In genomic region chr17:24839842-24840241, GRCm38 (mm10) we compare ENCODE assay signal across 7 mouse cellular contexts. TPM values are rescaled to one million over a fixed set of nuclear protein-coding genes. Genes with fewer than 3 reads are reported as not detected.
A peak's percentile ranks its signal among the peaks of the same experiment; 100 is the strongest.
DNase-seq lines count a peak whose midpoint lies in the region; ATAC-seq and TF ChIP-seq lines count a peak whose summit lies in the region.

Hagh (plus strand) TSS chr17:24840143.

- DNase-seq in urinary bladder, adult 18-20 months (ENCODE audit: low spot score in 2 of 2) = peak; percentile 61 to 69
- DNase-seq in urinary bladder, postnatal 4 days (ENCODE audit: low spot score in 2 of 2) = no peak
- no peak for DNase-seq in heart, postnatal 14 days
- no peak for DNase-seq in yolk sac, embryonic 10.5 days (ENCODE audit: low spot score)

- ATAC-seq in erythroid progenitor cell, adult 5-6 weeks (replicated peaks; ENCODE audit: low FRiP score, poor library complexity, severe bottlenecking) = no peak
- no peak for ATAC-seq in limb, embryonic 12.5 days (ENCODE audit: insufficient number of reproducible peaks, insufficient read depth, low FRiP score, low TSS enrichment, low read depth)

- H3K27ac ChIP-seq in limb, embryonic 12.5 days = no peak within 1 kb of the TSS
- no peak within 1 kb of the TSS for H3K27ac ChIP-seq in small intestine, adult 2 months (ENCODE audit: insufficient read depth, low read depth, low read length)

- TF ChIP-seq POLR2A in small intestine, adult 2 months (IDR thresholded peaks at IDR 0.05; ENCODE audit: low read depth, low read length) = no peak

- H3K4me3 ChIP-seq in limb, embryonic 12.5 days (replicated peaks) = no peak within 1 kb of the TSS
- no peak within 1 kb of the TSS for H3K4me3 ChIP-seq in small intestine, adult 2 months (ENCODE audit: low read depth, low read length)

- H3K36me3 ChIP-seq in limb, embryonic 12.5 days = no peaks in the 10 kb centered on the region
- no peaks in the 10 kb centered on the region for H3K36me3 ChIP-seq in small intestine, adult 2 months (ENCODE audit: control insufficient read depth, insufficient read depth, low read length)

- no peaks in the 10 kb centered on the region for H3K9me3 ChIP-seq in limb, embryonic 12.5 days

- no peak within 1 kb of the TSS for H3K4me2 ChIP-seq in limb, embryonic 12.5 days

- H3K9ac ChIP-seq in limb, embryonic 12.5 days (replicated peaks) = no peak within 1 kb of the TSS

- intact Hi-C loops in heart, postnatal 14 days (cut with DNase I) = no loop called here

- peaks cover 22% of the 10 kb centered on the region for H3K27me3 ChIP-seq in limb, embryonic 12.5 days
- H3K27me3 ChIP-seq in small intestine, adult 2 months (ENCODE audit: control insufficient read depth, insufficient read depth, low read length) = no peaks in the 10 kb centered on the region

- no peak for TF ChIP-seq CTCF in small intestine, adult 2 months (IDR thresholded peaks at IDR 0.05; ENCODE audit: extremely low read depth, insufficient read length, insufficient replicate concordance, low read depth, low read length)

- WGBS in limb, embryonic 12.5 days = 63% methylated on average over 8 of the region's 8 CpGs
- WGBS in small intestine, adult 2 months = 75% methylated on average over 8 of the region's 8 CpGs

- H3K4me1 ChIP-seq in limb, embryonic 12.5 days (replicated peaks) = no peaks in the 10 kb centered on the region
- H3K4me1 ChIP-seq in small intestine, adult 2 months (ENCODE audit: control insufficient read depth, insufficient read depth, insufficient read length, low read length) = peaks cover 4% of the 10 kb centered on the region; the same call in 1 of the 2 replicates

RNA-seq across cellular contexts. Expression of gene Hagh, which starts in this region (rescaled TPM):
- 350 and 357 TPM in 2 replicates for total RNA-seq in erythroid progenitor cell, adult 5-6 weeks (2015; ENCODE audit: low replicate concordance)
- total RNA-seq in erythroid progenitor cell, adult 5-6 weeks (2017; ENCODE audit: low replicate concordance) = 157 and 279 TPM in 2 replicates
- 100 to 1,000 TPM; 109 to 122 TPM for total RNA-seq in heart, postnatal 14 days (2021)
- polyA plus RNA-seq in limb, embryonic 12.5 days (2016; fragmentation: Nextera tagmentation; extraction: Ambion mirVana) = 26.3 and 27.6 TPM in 2 replicates
- polyA plus RNA-seq in small intestine, adult 2 months (2012; rRNA removed) = 352 and 372 TPM in 2 replicates

Comparison
In these comparisons a context has a peak if more than half of its experiments do, and no peak if none do; other contexts are left out.
1. RNA of gene Hagh (polyA plus RNA-seq): 352 to 372 TPM in small intestine, adult 2 months; 26.3 to 27.6 TPM in limb, embryonic 12.5 days; every median in the first group is over 10 times any median in the second.
2. DNase-seq: peak in urinary bladder, adult 18-20 months (2 of 2); none in urinary bladder, postnatal 4 days (0 of 2), heart, postnatal 14 days (0 of 2) and yolk sac, embryonic 10.5 days (single experiment).